Comparison of ENCODE assay signal across 9 mouse cellular contexts in the genomic region with DNA sequence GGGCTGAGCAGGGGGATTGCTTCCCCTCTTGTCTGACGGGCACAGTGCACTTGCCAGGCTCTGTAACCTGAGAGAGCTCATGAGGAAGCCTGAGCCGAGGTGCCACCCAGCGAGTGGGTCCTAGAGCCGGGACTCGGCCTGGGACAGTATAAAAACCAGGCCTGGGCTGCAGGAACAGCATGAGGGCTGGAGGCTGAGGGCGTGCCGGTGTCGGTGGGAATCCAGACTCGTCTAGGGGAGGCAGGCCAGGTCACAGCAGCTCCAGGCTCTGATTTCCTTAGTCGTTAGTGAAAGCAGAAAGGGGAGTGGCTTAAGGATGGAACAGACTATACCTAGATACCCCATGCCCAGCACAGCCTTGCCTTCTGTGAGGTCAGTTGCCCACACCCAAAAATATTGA. TPM values are rescaled to one million over a fixed set of nuclear protein-coding genes. Genes with fewer than 3 reads are reported as not detected.
DNase-seq lines count a peak whose midpoint lies in the region; ATAC-seq and TF ChIP-seq lines count a peak whose summit lies in the region.
"Had no signal": no experiment of that assay in that cellular context is flagged by ENCODE, and none has a peak within 500 bp of the region (broad histone marks: within the 10 kb centered on the region; RNA-seq: fewer than 3 reads in every experiment).

No protein-coding gene starts in this region.

- no peak for DNase-seq in heart, adult 9 months (ENCODE audit: low spot score in 2 of 2)
- no peak for DNase-seq in limb, embryonic 14.5 days (ENCODE audit: low spot score)
- no peak for DNase-seq in urinary bladder, postnatal 4 days (ENCODE audit: low spot score in 2 of 2)
- no peak for DNase-seq in lung, postnatal 10 days
- no peak for DNase-seq in thymus, postnatal 0 days (ENCODE audit: low spot score)

- peaks cover 72% of the 10 kb centered on the region for H3K36me3 ChIP-seq in heart, embryonic 14.5 days (ENCODE audit: control insufficient read depth, insufficient read depth, low read length)
- H3K36me3 ChIP-seq in ES-Bruce4 (ENCODE audit: control insufficient read depth, insufficient read depth, low read length, poor library complexity, severe bottlenecking): no peaks in the 10 kb centered on the region
- peaks cover 68% of the 10 kb centered on the region for H3K36me3 ChIP-seq in forebrain, embryonic 12.5 days (replicated peaks)
- peaks cover 76% of the 10 kb centered on the region for H3K36me3 ChIP-seq in limb, embryonic 14.5 days (ENCODE audit: control insufficient read depth, insufficient read depth, low read length)

- no peaks in the 10 kb centered on the region for H3K9me3 ChIP-seq in heart, embryonic 14.5 days (ENCODE audit: control insufficient read depth, low read length)
- H3K9me3 ChIP-seq in ES-Bruce4 (replicated peaks; ENCODE audit: control insufficient read depth, insufficient read depth, low read length, poor library complexity, severe bottlenecking): no peaks in the 10 kb centered on the region
- H3K9me3 ChIP-seq in forebrain, embryonic 12.5 days: no peaks in the 10 kb centered on the region; the same call in 1 of the 2 replicates
- no peaks in the 10 kb centered on the region for H3K9me3 ChIP-seq in limb, embryonic 14.5 days (ENCODE audit: control insufficient read depth, low read length)

- peaks cover 4 to 21% of the 10 kb centered on the region in 2 experiments; a peak in 2 of 4 replicates for H3K4me1 ChIP-seq in heart, embryonic 14.5 days (ENCODE audit: control insufficient read depth in 2 of 2, insufficient read depth in 2 of 2, low read length in 2 of 2)
- peaks cover 11% of the 10 kb centered on the region for H3K4me1 ChIP-seq in ES-Bruce4 (ENCODE audit: control insufficient read depth, insufficient read depth, low read length)
- H3K4me1 ChIP-seq in forebrain, embryonic 12.5 days: peaks cover 12% of the 10 kb centered on the region; the same call in 1 of the 2 replicates
- H3K4me1 ChIP-seq in limb, embryonic 14.5 days (ENCODE audit: control insufficient read depth, insufficient read depth, low read length): peaks cover 3% of the 10 kb centered on the region

- no peak overlapping the region for H3K4me3 ChIP-seq in heart, embryonic 14.5 days (ENCODE audit: control insufficient read depth in 1 of 2, insufficient read depth in 1 of 2, low read depth in 1 of 2, low read length in 2 of 2)
- H3K4me3 ChIP-seq in ES-Bruce4 (ENCODE audit: low read depth, low read length): no peak overlapping the region
- H3K4me3 ChIP-seq in forebrain, embryonic 12.5 days (replicated peaks): no peak overlapping the region
- H3K4me3 ChIP-seq in limb, embryonic 14.5 days (replicated peaks; ENCODE audit: low read length): no peak overlapping the region
- H3K4me3 ChIP-seq: erythroblast, embryonic 14.5 days had no signal

- TF ChIP-seq EP300 in ES-Bruce4 (IDR thresholded peaks at IDR 0.05; ENCODE audit: insufficient read depth, low read depth, low read length): no peak

- H3K4me2 ChIP-seq in heart, embryonic 14.5 days (ENCODE audit: low read length): no peak overlapping the region
- H3K4me2 ChIP-seq in forebrain, embryonic 12.5 days: no peak overlapping the region
- H3K4me2 ChIP-seq in limb, embryonic 14.5 days (replicated peaks; ENCODE audit: low read depth, low read length, severe bottlenecking): no peak overlapping the region

- ATAC-seq in heart, embryonic 14.5 days (ENCODE audit: insufficient number of reproducible peaks, insufficient read depth, low FRiP score, low read depth): no peak
- ATAC-seq in forebrain, embryonic 12.5 days (ENCODE audit: low FRiP score): 0 out of 2 replicates have a peak, but pooled peaks have one; percentile 20
- ATAC-seq in limb, embryonic 14.5 days (ENCODE audit: low FRiP score, low read depth): no peak

- WGBS in heart, embryonic 14.5 days: 77% methylated on average over 10 of the region's 10 CpGs
- WGBS in forebrain, embryonic 12.5 days: 77% methylated on average over 10 of the region's 10 CpGs
- WGBS in limb, embryonic 14.5 days: 30% methylated on average over 10 of the region's 10 CpGs

- no peak overlapping the region for H3K27ac ChIP-seq in heart, embryonic 14.5 days (replicated peaks in 1 of 2; ENCODE audit: control insufficient read depth in 1 of 2, insufficient read depth in 1 of 2, low read depth in 2 of 2, low read length in 2 of 2)
- peak overlapping the region; percentile 53 for H3K27ac ChIP-seq in ES-Bruce4 (ENCODE audit: insufficient read depth, low read length)
- peak overlapping the region; percentile 70; the same call in 1 of the 2 replicates for H3K27ac ChIP-seq in forebrain, embryonic 12.5 days
- H3K27ac ChIP-seq in limb, embryonic 14.5 days (replicated peaks; ENCODE audit: low read depth, low read length): no peak overlapping the region

- H3K9ac ChIP-seq in heart, embryonic 14.5 days (ENCODE audit: low read length): peak overlapping the region; percentile 72; the same call in 1 of the 2 replicates
- no peak overlapping the region for H3K9ac ChIP-seq in ES-Bruce4 (ENCODE audit: low read depth, poor library complexity, severe bottlenecking)
- H3K9ac ChIP-seq in forebrain, embryonic 12.5 days: peak overlapping the region; percentile 45; the same call in 1 of the 2 replicates
- H3K9ac ChIP-seq in limb, embryonic 14.5 days (ENCODE audit: low read depth, low read length, severe bottlenecking): peak overlapping the region; percentile 53

- no peaks in the 10 kb centered on the region for H3K27me3 ChIP-seq in heart, embryonic 14.5 days (ENCODE audit: control insufficient read depth, insufficient read depth, low read length)
- no peaks in the 10 kb centered on the region for H3K27me3 ChIP-seq in ES-Bruce4 (ENCODE audit: control insufficient read depth, insufficient read depth, low read length, poor library complexity, severe bottlenecking)
- H3K27me3 ChIP-seq in forebrain, embryonic 12.5 days: no peaks in the 10 kb centered on the region
- no peaks in the 10 kb centered on the region for H3K27me3 ChIP-seq in limb, embryonic 14.5 days (ENCODE audit: control insufficient read depth, insufficient read depth, low read length)

- TF ChIP-seq POLR2A in ES-Bruce4 (IDR thresholded peaks at IDR 0.05; ENCODE audit: insufficient read depth, low read length): no peak
- no peak for TF ChIP-seq POLR2A in limb, embryonic 14.5 days (IDR thresholded peaks at IDR 0.05; ENCODE audit: borderline replicate concordance, extremely low read depth, insufficient read depth, insufficient read length)

- TF ChIP-seq CTCF in ES-Bruce4 (IDR thresholded peaks at IDR 0.05; ENCODE audit: low read depth, low read length): no peak

RNA-seq across cellular contexts. Expression of a gene that starts 9.2 kb away (rescaled TPM):
- 20.8 and 25.6 TPM in 2 replicates for polyA plus RNA-seq in heart, embryonic 14.5 days (2014; fragmentation: Nextera tagmentation; extraction: Ambion mirVana)
- polyA plus RNA-seq in ES-Bruce4 (2011; ENCODE audit: insufficient read depth, insufficient read length, low read depth, missing spikeins): 31.2 and 31.5 TPM in 2 replicates
- 39.5 and 41.2 TPM in 2 replicates for polyA plus RNA-seq in forebrain, embryonic 12.5 days (2016; fragmentation: Nextera tagmentation; extraction: Ambion mirVana)
- polyA plus RNA-seq in limb, embryonic 14.5 days (2012; rRNA removed): 11.8 and 18.6 TPM in 2 replicates
- polyA plus RNA-seq in limb, embryonic 14.5 days (2014; fragmentation: Nextera tagmentation; extraction: Ambion mirVana): 26.8 and 27.2 TPM in 2 replicates
- polyA plus RNA-seq in thymus, postnatal 0 days (2015; fragmentation: Nextera tagmentation; extraction: Ambion mirVana): 15.6 and 17.2 TPM in 2 replicates

RNA-seq across cellular contexts. Expression of a gene that starts 26.8 kb away (rescaled TPM):
- polyA plus RNA-seq in heart, embryonic 14.5 days (2014; fragmentation: Nextera tagmentation; extraction: Ambion mirVana): 70.6 and 74.6 TPM in 2 replicates
- 48.1 and 52.4 TPM in 2 replicates for polyA plus RNA-seq in ES-Bruce4 (2011; ENCODE audit: insufficient read depth, insufficient read length, low read depth, missing spikeins)
- 128 and 131 TPM in 2 replicates for polyA plus RNA-seq in forebrain, embryonic 12.5 days (2016; fragmentation: Nextera tagmentation; extraction: Ambion mirVana)
- polyA plus RNA-seq in limb, embryonic 14.5 days (2012; rRNA removed): 148 and 194 TPM in 2 replicates
- 151 and 153 TPM in 2 replicates for polyA plus RNA-seq in limb, embryonic 14.5 days (2014; fragmentation: Nextera tagmentation; extraction: Ambion mirVana)
- 196 and 200 TPM in 2 replicates for polyA plus RNA-seq in thymus, postnatal 0 days (2015; fragmentation: Nextera tagmentation; extraction: Ambion mirVana)

RNA-seq across cellular contexts. Expression of a gene that starts 40.0 kb away (rescaled TPM):
- 56.8 and 61.1 TPM in 2 replicates for polyA plus RNA-seq in heart, embryonic 14.5 days (2014; fragmentation: Nextera tagmentation; extraction: Ambion mirVana)
- 19.0 and 20.5 TPM in 2 replicates for polyA plus RNA-seq in ES-Bruce4 (2011; ENCODE audit: insufficient read depth, insufficient read length, low read depth, missing spikeins)
- polyA plus RNA-seq in forebrain, embryonic 12.5 days (2016; fragmentation: Nextera tagmentation; extraction: Ambion mirVana): 37.9 and 48.5 TPM in 2 replicates
- polyA plus RNA-seq in limb, embryonic 14.5 days (2012; rRNA removed): 444 and 565 TPM in 2 replicates
- 184 and 198 TPM in 2 replicates for polyA plus RNA-seq in limb, embryonic 14.5 days (2014; fragmentation: Nextera tagmentation; extraction: Ambion mirVana)
- polyA plus RNA-seq in thymus, postnatal 0 days (2015; fragmentation: Nextera tagmentation; extraction: Ambion mirVana): 22.9 and 23.9 TPM in 2 replicates

RNA-seq across cellular contexts. Expression of a gene that starts 58.0 kb away (rescaled TPM):
- polyA plus RNA-seq in heart, embryonic 14.5 days (2014; fragmentation: Nextera tagmentation; extraction: Ambion mirVana): 18.5 and 18.6 TPM in 2 replicates
- 0.94 and 1.1 TPM in 2 replicates for polyA plus RNA-seq in ES-Bruce4 (2011; ENCODE audit: insufficient read depth, insufficient read length, low read depth, missing spikeins)
- 3.1 and 3.6 TPM in 2 replicates for polyA plus RNA-seq in forebrain, embryonic 12.5 days (2016; fragmentation: Nextera tagmentation; extraction: Ambion mirVana)
- 21.7 and 23.7 TPM in 2 replicates for polyA plus RNA-seq in limb, embryonic 14.5 days (2012; rRNA removed)
- 33.6 and 34.7 TPM in 2 replicates for polyA plus RNA-seq in limb, embryonic 14.5 days (2014; fragmentation: Nextera tagmentation; extraction: Ambion mirVana)
- polyA plus RNA-seq in thymus, postnatal 0 days (2015; fragmentation: Nextera tagmentation; extraction: Ambion mirVana): 5.6 and 6.5 TPM in 2 replicates
- polyA plus RNA-seq: erythroblast, embryonic 14.5 days had no signal

Comparison
In these comparisons a context has a peak if more than half of its experiments do, and no peak if none do; other contexts are left out.
1. H3K27ac ChIP-seq: peak in ES-Bruce4 (single experiment) and forebrain, embryonic 12.5 days (single experiment); none in heart, embryonic 14.5 days (0 of 2) and limb, embryonic 14.5 days (single experiment).